Mouse (Mus musculus): ENCODE results near the gene 1810062G17Rik. TPM values are rescaled to one million over a fixed set of nuclear protein-coding genes. Genes with fewer than 3 reads are reported as not detected.

1810062G17Rik gene
- polyA plus RNA-seq, 1 experiment: 0.41 TPM

DNA sequence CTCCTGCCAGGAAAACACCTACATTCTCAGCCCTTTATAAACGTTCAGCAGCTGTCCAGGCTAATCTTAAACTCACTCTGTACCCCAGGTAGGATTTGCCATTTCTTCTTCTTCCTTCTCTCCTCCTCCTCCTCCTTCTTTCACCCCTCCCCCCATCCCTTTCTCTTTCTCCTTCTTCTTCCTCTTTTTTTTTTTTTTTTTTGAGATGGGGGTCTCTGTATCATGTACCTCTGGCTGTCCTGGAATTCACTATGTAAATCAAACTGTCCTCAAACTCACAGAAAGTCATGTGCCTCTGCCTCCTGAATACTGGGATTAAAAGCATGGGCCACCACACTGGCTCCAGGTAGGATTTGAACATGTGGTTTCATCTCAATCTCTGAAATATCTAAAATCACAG, 13.4 kb upstream of the 1810062G17Rik start:
- H3K4me1 ChIP-seq (ENCODE audit: control insufficient read depth, insufficient read depth, insufficient read length, low read length): no peaks in the 10 kb centered on the region; the same call in 1 of the 2 replicates
- WGBS: 15% methylated on average over 1 of the region's 1 CpGs
- TF ChIP-seq CTCF (IDR thresholded peaks at IDR 0.05; ENCODE audit: extremely low read depth, insufficient read length, insufficient replicate concordance, low read depth, low read length) (no peak), POLR2A (IDR thresholded peaks at IDR 0.05; ENCODE audit: low read depth, low read length) (no peak)
- H3K36me3 ChIP-seq (ENCODE audit: control insufficient read depth, insufficient read depth, low read length): 0 out of 2 replicates have a peak, but pooled peaks cover 5% of the 10 kb centered on the region
- no peak overlapping the region for H3K4me3 ChIP-seq (ENCODE audit: low read depth, low read length)
- H3K27me3 ChIP-seq (ENCODE audit: control insufficient read depth, insufficient read depth, low read length): no peaks in the 10 kb centered on the region
- no peak overlapping the region for H3K27ac ChIP-seq (ENCODE audit: insufficient read depth, low read depth, low read length)

DNA sequence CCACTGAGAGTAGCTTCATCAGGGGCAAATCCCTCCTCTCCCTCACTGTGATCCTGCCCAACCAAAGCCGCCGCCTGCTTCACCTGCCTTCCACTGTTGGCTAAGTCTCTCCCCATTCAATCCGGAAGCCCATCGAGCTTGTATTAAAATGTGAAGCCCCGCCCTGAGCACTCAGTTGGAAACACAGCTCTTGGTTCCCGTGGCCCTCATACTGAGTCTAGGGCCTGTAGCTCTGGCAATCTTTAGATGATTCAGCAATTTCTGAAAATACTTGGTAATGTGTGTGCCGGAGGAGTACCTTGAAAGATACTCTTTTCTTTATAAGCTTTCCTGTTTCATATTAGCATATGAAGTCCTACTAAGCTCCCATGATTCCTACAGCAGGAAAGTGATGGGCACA, 10.2 kb upstream of the 1810062G17Rik start:
- H3K4me1 ChIP-seq (ENCODE audit: control insufficient read depth, insufficient read depth, insufficient read length, low read length): peaks cover 1% of the 10 kb centered on the region; the same call in 1 of the 2 replicates
- H3K36me3 ChIP-seq (ENCODE audit: control insufficient read depth, insufficient read depth, low read length): 0 out of 2 replicates have a peak, but pooled peaks cover 2% of the 10 kb centered on the region
- WGBS: 56% methylated on average over 7 of the region's 7 CpGs
- no peaks in the 10 kb centered on the region for H3K27me3 ChIP-seq (ENCODE audit: control insufficient read depth, insufficient read depth, low read length)
- no peak overlapping the region for H3K27ac ChIP-seq (ENCODE audit: insufficient read depth, low read depth, low read length)
- TF ChIP-seq CTCF (IDR thresholded peaks at IDR 0.05; ENCODE audit: extremely low read depth, insufficient read length, insufficient replicate concordance, low read depth, low read length): no peak
- TF ChIP-seq POLR2A (IDR thresholded peaks at IDR 0.05; ENCODE audit: low read depth, low read length): no peak
- H3K4me3 ChIP-seq (ENCODE audit: low read depth, low read length): no peak overlapping the region

DNA sequence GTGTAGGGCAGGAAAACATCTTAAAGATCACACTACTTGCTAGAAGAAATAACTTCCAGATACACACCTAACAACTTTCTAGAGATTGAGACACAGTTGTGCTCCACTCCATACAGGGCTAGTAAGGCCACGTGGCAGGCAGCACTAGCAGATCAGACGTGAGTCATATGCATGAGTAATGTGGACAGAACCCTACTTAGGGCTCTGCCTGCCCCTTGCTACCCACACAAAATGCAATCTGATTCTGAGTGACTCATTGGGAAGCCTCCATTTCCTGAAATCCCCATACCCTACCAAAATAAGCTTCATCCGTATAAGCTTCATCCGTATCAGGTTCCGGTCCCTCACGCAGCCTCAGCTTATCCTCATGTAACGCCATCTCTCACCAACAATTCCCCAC, 8.1 kb upstream of the 1810062G17Rik start:
- Histone ChIP-seq H3K4me1 (ENCODE audit: control insufficient read depth, insufficient read depth, insufficient read length, low read length) (peaks cover 1% of the 10 kb centered on the region; the same call in 1 of the 2 replicates), H3K36me3 (ENCODE audit: control insufficient read depth, insufficient read depth, low read length) (0 out of 2 replicates have a peak, but pooled peaks cover 2% of the 10 kb centered on the region), H3K27ac (ENCODE audit: insufficient read depth, low read depth, low read length) (no peak overlapping the region), H3K27me3 (ENCODE audit: control insufficient read depth, insufficient read depth, low read length) (no peaks in the 10 kb centered on the region), H3K4me3 (ENCODE audit: low read depth, low read length) (no peak overlapping the region)
- 71% methylated on average over 7 of the region's 7 CpGs for WGBS
- TF ChIP-seq CTCF (IDR thresholded peaks at IDR 0.05; ENCODE audit: extremely low read depth, insufficient read length, insufficient replicate concordance, low read depth, low read length) (no peak), POLR2A (IDR thresholded peaks at IDR 0.05; ENCODE audit: low read depth, low read length) (no peak)

DNA sequence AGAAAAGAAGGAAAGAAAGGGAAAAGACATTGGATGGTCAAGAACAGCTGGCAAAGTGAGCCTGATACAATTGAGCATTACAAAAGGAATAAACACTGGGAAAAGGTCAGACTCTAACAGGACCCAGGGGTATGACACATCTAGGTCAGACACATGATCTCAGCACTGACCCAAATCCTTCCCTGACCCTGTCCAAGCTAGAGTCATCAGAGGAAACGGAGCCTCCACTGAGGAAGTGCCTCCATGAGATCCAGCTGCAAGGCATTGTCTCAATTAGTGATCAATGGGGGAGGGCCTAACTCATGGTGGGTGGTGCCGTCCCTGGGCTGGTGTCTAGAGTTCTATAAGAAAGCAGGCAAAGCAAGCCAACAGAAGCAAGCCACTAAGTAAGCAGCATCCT, 6.9 kb upstream of the 1810062G17Rik start:
- TF ChIP-seq POLR2A (IDR thresholded peaks at IDR 0.05; ENCODE audit: low read depth, low read length): no peak
- no peak for TF ChIP-seq CTCF (IDR thresholded peaks at IDR 0.05; ENCODE audit: extremely low read depth, insufficient read length, insufficient replicate concordance, low read depth, low read length)
- H3K36me3 ChIP-seq (ENCODE audit: control insufficient read depth, insufficient read depth, low read length): no peaks in the 10 kb centered on the region
- no peak overlapping the region for H3K4me3 ChIP-seq (ENCODE audit: low read depth, low read length)
- no peak overlapping the region for H3K27ac ChIP-seq (ENCODE audit: insufficient read depth, low read depth, low read length)
- WGBS: 71% methylated on average over 2 of the region's 2 CpGs
- H3K4me1 ChIP-seq (ENCODE audit: control insufficient read depth, insufficient read depth, insufficient read length, low read length): peaks cover 1% of the 10 kb centered on the region; the same call in 1 of the 2 replicates
- H3K27me3 ChIP-seq (ENCODE audit: control insufficient read depth, insufficient read depth, low read length): no peaks in the 10 kb centered on the region

DNA sequence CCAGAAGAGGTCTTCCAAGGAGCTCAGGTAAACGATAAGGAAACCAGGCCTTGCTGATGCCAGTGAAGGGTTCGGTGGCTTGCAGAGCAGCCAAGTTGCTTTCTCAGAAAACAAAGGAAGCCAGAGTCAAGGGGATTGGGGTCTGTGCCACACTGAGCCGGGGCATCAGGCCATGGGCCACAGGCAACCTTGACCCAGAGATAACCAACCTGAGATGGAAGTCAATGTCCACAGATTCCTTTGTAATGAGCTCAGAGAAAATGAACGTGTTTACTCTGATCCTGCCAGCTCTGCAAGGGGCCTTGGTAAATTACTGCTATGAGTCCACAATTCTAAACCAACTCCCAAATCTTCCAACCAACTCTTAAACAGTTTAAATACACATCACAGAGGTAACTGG, 3.9 kb upstream of the 1810062G17Rik start:
- H3K36me3 ChIP-seq (ENCODE audit: control insufficient read depth, insufficient read depth, low read length): no peaks in the 10 kb centered on the region
- no peak overlapping the region for H3K4me3 ChIP-seq (ENCODE audit: low read depth, low read length)
- H3K27ac ChIP-seq (ENCODE audit: insufficient read depth, low read depth, low read length): no peak overlapping the region
- WGBS: 57% methylated on average over 4 of the region's 4 CpGs
- TF ChIP-seq CTCF (IDR thresholded peaks at IDR 0.05; ENCODE audit: extremely low read depth, insufficient read length, insufficient replicate concordance, low read depth, low read length): no peak
- no peak for TF ChIP-seq POLR2A (IDR thresholded peaks at IDR 0.05; ENCODE audit: low read depth, low read length)
- peaks cover 4% of the 10 kb centered on the region; the same call in 1 of the 2 replicates for H3K4me1 ChIP-seq (ENCODE audit: control insufficient read depth, insufficient read depth, insufficient read length, low read length)
- no peaks in the 10 kb centered on the region for H3K27me3 ChIP-seq (ENCODE audit: control insufficient read depth, insufficient read depth, low read length)

DNA sequence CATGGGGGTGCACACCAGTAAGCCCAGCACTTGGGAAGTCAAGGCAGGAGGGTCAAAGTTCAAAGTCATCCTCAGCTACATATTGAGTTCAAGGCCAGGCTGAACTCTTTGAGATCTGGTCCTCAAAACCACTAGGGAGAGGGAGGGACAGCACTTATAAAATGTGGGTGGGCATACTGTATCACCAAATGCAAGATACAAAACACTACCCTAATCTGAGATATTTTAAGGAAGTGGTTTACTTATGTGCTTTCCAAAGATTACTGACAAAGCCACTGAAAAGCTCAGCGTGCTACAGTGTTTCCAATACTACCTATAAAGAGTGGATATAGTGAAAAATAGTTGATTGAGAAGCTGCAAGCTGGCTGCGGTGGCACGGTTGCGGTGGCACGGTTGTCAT, 2.5 kb upstream of the 1810062G17Rik start:
- 88% methylated on average over 5 of the region's 5 CpGs for WGBS
- H3K36me3 ChIP-seq (ENCODE audit: control insufficient read depth, insufficient read depth, low read length): no peaks in the 10 kb centered on the region
- no peak for TF ChIP-seq CTCF (IDR thresholded peaks at IDR 0.05; ENCODE audit: extremely low read depth, insufficient read length, insufficient replicate concordance, low read depth, low read length)
- no peak for TF ChIP-seq POLR2A (IDR thresholded peaks at IDR 0.05; ENCODE audit: low read depth, low read length)

DNA sequence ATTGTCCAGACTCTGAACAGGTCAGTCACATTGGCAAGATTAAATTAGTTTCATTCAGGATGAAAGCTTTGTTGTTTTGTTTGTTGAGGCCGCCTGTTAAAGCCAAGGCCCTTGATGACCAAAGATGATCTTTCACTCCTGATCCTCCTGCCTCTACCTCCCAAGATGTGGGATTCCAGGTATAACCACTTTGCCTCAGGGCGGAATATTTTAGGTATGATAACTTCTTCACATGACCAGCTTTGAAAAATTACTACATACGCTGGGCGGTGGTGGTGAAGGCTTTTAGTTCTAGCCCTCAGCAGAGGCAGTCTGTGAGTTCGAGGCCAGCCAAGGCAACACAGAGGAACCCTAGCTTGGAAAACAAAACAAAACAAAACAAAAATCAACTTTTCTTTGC, 1.3 kb upstream of the 1810062G17Rik start:
- Histone ChIP-seq H3K4me3 (ENCODE audit: low read depth, low read length) (no peak overlapping the region), H3K27ac (ENCODE audit: insufficient read depth, low read depth, low read length) (no peak overlapping the region), H3K4me1 (ENCODE audit: control insufficient read depth, insufficient read depth, insufficient read length, low read length) (peaks cover 4% of the 10 kb centered on the region; the same call in 1 of the 2 replicates), H3K36me3 (ENCODE audit: control insufficient read depth, insufficient read depth, low read length) (no peaks in the 10 kb centered on the region), H3K27me3 (ENCODE audit: control insufficient read depth, insufficient read depth, low read length) (no peaks in the 10 kb centered on the region)
- TF ChIP-seq POLR2A (IDR thresholded peaks at IDR 0.05; ENCODE audit: low read depth, low read length) (no peak), CTCF (IDR thresholded peaks at IDR 0.05; ENCODE audit: extremely low read depth, insufficient read length, insufficient replicate concordance, low read depth, low read length) (no peak)
- WGBS: 75% methylated on average over 5 of the region's 5 CpGs

More for the DNA sequence above, 2.5 kb upstream of the 1810062G17Rik start:
- no peaks in the 10 kb centered on the region for H3K27me3 ChIP-seq (ENCODE audit: control insufficient read depth, insufficient read depth, low read length)
- H3K27ac ChIP-seq (ENCODE audit: insufficient read depth, low read depth, low read length): no peak overlapping the region
- peaks cover 4% of the 10 kb centered on the region; the same call in 1 of the 2 replicates for H3K4me1 ChIP-seq (ENCODE audit: control insufficient read depth, insufficient read depth, insufficient read length, low read length)
- H3K4me3 ChIP-seq (ENCODE audit: low read depth, low read length): no peak overlapping the region

Data from small intestine, adult 2 months (tissue).